Mouse (Mus musculus): ENCODE results near the gene Kif23. TPM values are rescaled to one million over a fixed set of nuclear protein-coding genes. Genes with fewer than 3 reads are reported as not detected.

The Kif23 gene
- polyA plus RNA-seq, 1 experiment from 2014 or later, result 7.7 TPM

GRCm38 (mm10) chr9:61904201-61904600 lies 42.4 kb downstream of the Kif23 start:
- no peak overlapping the region for H3K9ac ChIP-seq (replicated peaks; ENCODE audit: low read depth)
- TF ChIP-seq EP300 (IDR thresholded peaks at IDR 0.05), result no peak
- H3K9me3 ChIP-seq (ENCODE audit: low read length), result no peaks in the 10 kb centered on the region
- H3K36me3 ChIP-seq (ENCODE audit: insufficient read depth, low read length), result no peaks in the 10 kb centered on the region
- WGBS, result 14% methylated on average over 7 of the region's 7 CpGs
- H3K27ac ChIP-seq (ENCODE audit: low read length), result no peak overlapping the region
- DNase-seq (ENCODE audit: low spot score) (peak; percentile 55), ATAC-seq (peak; percentile 52)
- peaks cover 5% of the 10 kb centered on the region; the same call in 1 of the 2 replicates for H3K27me3 ChIP-seq (replicated peaks; ENCODE audit: insufficient read depth, low read length)
- no peak overlapping the region for H3K4me2 ChIP-seq (replicated peaks; ENCODE audit: low read depth, low read length)
- H3K4me3 ChIP-seq (ENCODE audit: low read depth, low read length), result no peak overlapping the region
- no peaks in the 10 kb centered on the region for H3K4me1 ChIP-seq (ENCODE audit: insufficient read depth, low read depth, low read length)

- no peaks in the 10 kb centered on the region for H3K9me3 ChIP-seq (ENCODE audit: low read length)
- 23% methylated on average over 9 of the region's 9 CpGs for WGBS
- ATAC-seq, result no peak
These were observed 44.1 kb downstream of the Kif23 start for GRCm38 (mm10) chr9:61902445-61902844.

GRCm38 (mm10) chr9:61901574-61901973 lies 45.0 kb downstream of the Kif23 start:
- 76% methylated on average over 4 of the region's 4 CpGs for WGBS
- Histone ChIP-seq H3K9me3 (ENCODE audit: low read length) (no peaks in the 10 kb centered on the region), H3K27me3 (replicated peaks; ENCODE audit: insufficient read depth, low read length) (peaks cover 15% of the 10 kb centered on the region; the same call in 1 of the 2 replicates), H3K4me3 (ENCODE audit: low read depth, low read length) (no peak overlapping the region), H3K36me3 (ENCODE audit: insufficient read depth, low read length) (no peaks in the 10 kb centered on the region), H3K4me1 (ENCODE audit: insufficient read depth, low read depth, low read length) (no peaks in the 10 kb centered on the region), H3K9ac (replicated peaks; ENCODE audit: low read depth) (no peak overlapping the region), H3K27ac (ENCODE audit: low read length) (no peak overlapping the region), H3K4me2 (replicated peaks; ENCODE audit: low read depth, low read length) (no peak overlapping the region)
- no peak for DNase-seq (ENCODE audit: low spot score)
- TF ChIP-seq EP300 (IDR thresholded peaks at IDR 0.05), result no peak
- TF ChIP-seq CTCF (IDR thresholded peaks at IDR 0.05), result no peak
- ATAC-seq, result no peak

More at GRCm38 (mm10) chr9:61902445-61902844, 44.1 kb downstream of the Kif23 start:
- Histone ChIP-seq H3K36me3 (ENCODE audit: insufficient read depth, low read length) (no peaks in the 10 kb centered on the region), H3K27me3 (replicated peaks; ENCODE audit: insufficient read depth, low read length) (peaks cover 15% of the 10 kb centered on the region; the same call in 1 of the 2 replicates), H3K4me1 (ENCODE audit: insufficient read depth, low read depth, low read length) (no peaks in the 10 kb centered on the region), H3K4me2 (replicated peaks; ENCODE audit: low read depth, low read length) (no peak overlapping the region), H3K9ac (replicated peaks; ENCODE audit: low read depth) (no peak overlapping the region), H3K4me3 (ENCODE audit: low read depth, low read length) (no peak overlapping the region), H3K27ac (ENCODE audit: low read length) (no peak overlapping the region)
- TF ChIP-seq CTCF (IDR thresholded peaks at IDR 0.05) (no peak), EP300 (IDR thresholded peaks at IDR 0.05) (no peak)
- peak; percentile 39 for DNase-seq (ENCODE audit: low spot score)

- peak; percentile 34; the same call in 1 of the 2 replicates for ATAC-seq
- 5% methylated on average over 16 of the region's 16 CpGs for WGBS
These were observed 46.8 kb downstream of the Kif23 start for GRCm38 (mm10) chr9:61899804-61900203.

GRCm38 (mm10) chr9:61898401-61898800 lies 48.2 kb downstream of the Kif23 start:
- 1% methylated on average over 7 of the region's 8 CpGs for WGBS
- Histone ChIP-seq H3K4me2 (replicated peaks; ENCODE audit: low read depth, low read length) (no peak overlapping the region), H3K9ac (replicated peaks; ENCODE audit: low read depth) (no peak overlapping the region), H3K4me1 (ENCODE audit: insufficient read depth, low read depth, low read length) (no peaks in the 10 kb centered on the region), H3K27ac (ENCODE audit: low read length) (no peak overlapping the region), H3K9me3 (ENCODE audit: low read length) (no peaks in the 10 kb centered on the region), H3K4me3 (ENCODE audit: low read depth, low read length) (no peak overlapping the region), H3K27me3 (replicated peaks; ENCODE audit: insufficient read depth, low read length) (peaks cover 15% of the 10 kb centered on the region; the same call in 1 of the 2 replicates), H3K36me3 (ENCODE audit: insufficient read depth, low read length) (no peaks in the 10 kb centered on the region)
- TF ChIP-seq EP300 (IDR thresholded peaks at IDR 0.05), result no peak
- peak; percentile 91 for TF ChIP-seq CTCF (IDR thresholded peaks at IDR 0.05)
- ATAC-seq (peak; percentile 63), DNase-seq (ENCODE audit: low spot score) (peak; percentile 87)

More at GRCm38 (mm10) chr9:61899804-61900203, 46.8 kb downstream of the Kif23 start:
- Histone ChIP-seq H3K4me2 (replicated peaks; ENCODE audit: low read depth, low read length) (peak overlapping the region; percentile 31; the same call in 1 of the 2 replicates), H3K27ac (ENCODE audit: low read length) (no peak overlapping the region), H3K9ac (replicated peaks; ENCODE audit: low read depth) (no peak overlapping the region), H3K9me3 (ENCODE audit: low read length) (no peaks in the 10 kb centered on the region), H3K27me3 (replicated peaks; ENCODE audit: insufficient read depth, low read length) (peaks cover 15% of the 10 kb centered on the region; the same call in 1 of the 2 replicates), H3K4me3 (ENCODE audit: low read depth, low read length) (peak overlapping the region; percentile 9; the same call in 1 of the 2 replicates), H3K4me1 (ENCODE audit: insufficient read depth, low read depth, low read length) (no peaks in the 10 kb centered on the region), H3K36me3 (ENCODE audit: insufficient read depth, low read length) (no peaks in the 10 kb centered on the region)
- TF ChIP-seq EP300 (IDR thresholded peaks at IDR 0.05) (no peak), CTCF (IDR thresholded peaks at IDR 0.05) (peak; percentile 84)
- peak; percentile 76 for DNase-seq (ENCODE audit: low spot score)

- TF ChIP-seq CTCF (IDR thresholded peaks at IDR 0.05) (no peak), EP300 (IDR thresholded peaks at IDR 0.05) (no peak)
- no peak overlapping the region for H3K27ac ChIP-seq (ENCODE audit: low read length)
- H3K27me3 ChIP-seq (replicated peaks; ENCODE audit: insufficient read depth, low read length), result peaks cover 15% of the 10 kb centered on the region; the same call in 1 of the 2 replicates
- ATAC-seq (peak; percentile 30; the same call in 1 of the 2 replicates), DNase-seq (ENCODE audit: low spot score) (peak; percentile 48)
- H3K9me3 ChIP-seq (ENCODE audit: low read length), result no peaks in the 10 kb centered on the region
- 44% methylated on average over 8 of the region's 8 CpGs for WGBS
- H3K36me3 ChIP-seq (ENCODE audit: insufficient read depth, low read length), result no peaks in the 10 kb centered on the region
- no peak overlapping the region for H3K4me3 ChIP-seq (ENCODE audit: low read depth, low read length)
- H3K9ac ChIP-seq (replicated peaks; ENCODE audit: low read depth), result no peak overlapping the region
- no peaks in the 10 kb centered on the region for H3K4me1 ChIP-seq (ENCODE audit: insufficient read depth, low read depth, low read length)
- H3K4me2 ChIP-seq (replicated peaks; ENCODE audit: low read depth, low read length), result no peak overlapping the region
These were observed 51.6 kb downstream of the Kif23 start for GRCm38 (mm10) chr9:61895014-61895413.
